Mouse (Mus musculus): ENCODE results near the gene Hace1.
A peak's percentile ranks its signal among the peaks of the same experiment; 100 is the strongest.
"Not testable (repeated sequence)": the region's sequence is repeated elsewhere in the genome, so short reads cannot be mapped to it uniquely, and the experiment has no call there.

Hace1 gene

DNA sequence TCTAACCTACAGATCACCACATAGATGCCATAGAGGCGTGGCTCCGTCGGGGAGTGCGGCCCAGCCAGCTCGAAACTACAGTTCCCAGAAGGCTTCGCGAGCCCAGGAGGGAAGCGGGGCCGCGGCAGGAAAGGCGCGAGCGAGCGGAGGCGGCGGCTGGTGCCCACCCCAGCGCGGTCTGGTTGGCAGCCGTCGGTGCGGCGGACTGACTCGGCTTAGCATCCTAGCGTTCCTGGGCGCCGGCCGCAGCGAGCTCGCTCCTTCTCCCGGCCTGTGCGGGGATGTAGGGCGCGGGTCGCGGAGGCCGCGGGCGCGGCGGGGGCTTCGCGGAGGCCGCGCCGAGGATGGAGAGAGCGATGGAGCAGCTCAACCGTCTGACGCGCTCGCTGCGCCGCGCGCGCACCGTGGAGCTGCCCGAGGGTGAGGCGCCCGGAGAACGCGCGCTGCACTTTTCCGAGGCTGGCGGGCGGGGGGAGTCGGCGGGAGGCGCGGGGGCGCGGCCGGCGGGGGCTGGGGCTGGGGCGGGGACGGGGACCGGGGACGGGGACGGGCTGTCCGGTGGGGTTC, at the start of gene Hace1:
Gene Hace1, plus strand, starts transcription at position 99 of the 567 bp plus-strand sequence.
- DNase-seq (ENCODE audit: low read depth, low spot score): peak; percentile 73

GRCm38 (mm10) chr10:45537334-45537733, 40.3 kb upstream of the Hace1 start:
- not testable (repeated sequence) for DNase-seq (ENCODE audit: low read depth, low spot score)

DNA sequence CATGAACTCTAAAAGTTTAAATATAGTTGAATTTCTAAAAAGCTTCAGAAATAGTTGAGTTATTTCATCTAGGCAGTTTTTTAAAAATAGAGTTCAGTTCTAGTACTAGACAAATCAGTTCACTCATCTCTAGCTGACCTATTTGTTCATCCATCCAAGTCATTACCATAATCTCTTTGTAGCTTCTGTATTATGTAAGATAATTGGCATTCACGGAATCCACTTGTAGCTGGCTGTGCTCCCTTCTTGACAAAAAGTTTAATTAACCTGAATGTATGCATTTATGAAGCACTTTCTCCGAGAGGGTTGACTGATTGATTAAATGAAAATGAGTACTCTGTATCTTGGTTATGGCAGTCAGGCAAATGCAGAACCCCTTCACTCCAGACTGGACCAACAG, 34.9 kb upstream of the Hace1 start:
- no peak for DNase-seq (ENCODE audit: low read depth, low spot score)

- no peak for DNase-seq (ENCODE audit: low read depth, low spot score)
These were observed 30.8 kb upstream of the Hace1 start for GRCm38 (mm10) chr10:45546799-45547198.

GRCm38 (mm10) chr10:45578298-45578821, 731 bp downstream of the Hace1 start:
- DNase-seq (ENCODE audit: low read depth, low spot score): no peak

DNA sequence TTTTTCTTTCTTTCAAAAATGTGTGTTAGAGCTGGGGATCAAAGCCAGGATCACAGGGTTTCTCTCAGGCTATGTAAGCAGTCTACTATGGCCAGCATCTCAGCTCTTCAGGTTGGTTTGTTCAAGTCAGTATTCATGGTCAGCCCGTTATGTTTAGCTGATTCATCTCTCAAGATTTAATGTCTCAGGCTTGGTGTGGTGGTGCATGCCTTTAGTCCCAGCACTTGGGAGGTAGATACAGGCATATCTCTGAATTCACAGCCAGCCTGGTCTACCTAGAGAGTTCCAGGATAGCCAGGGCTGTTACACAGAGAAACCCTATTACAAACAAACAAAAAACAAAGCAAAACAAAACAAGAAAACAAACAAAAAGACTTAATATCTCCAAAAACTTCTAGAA, 5.7 kb downstream of the Hace1 start:
- DNase-seq (ENCODE audit: low read depth, low spot score): no peak

DNA sequence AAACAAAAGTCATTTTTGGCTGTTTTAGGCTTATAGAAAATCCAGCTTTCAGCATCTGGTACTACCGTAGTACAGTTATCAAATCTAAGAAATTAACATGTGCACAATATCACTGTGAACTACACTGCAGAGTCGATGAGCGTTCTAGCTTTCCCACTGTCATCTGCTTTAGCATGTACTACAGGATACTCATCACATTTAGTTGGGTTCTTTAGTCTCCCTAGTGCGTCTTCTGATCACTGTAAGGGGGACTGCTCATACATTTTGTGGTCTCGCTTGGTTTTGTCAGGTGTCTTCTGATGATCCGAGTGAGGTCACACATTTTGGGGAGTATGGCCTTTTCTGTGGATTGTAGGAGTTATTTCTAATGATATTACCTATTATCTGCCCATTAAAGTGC, 6.2 kb downstream of the Hace1 start:
- no peak for DNase-seq (ENCODE audit: low read depth, low spot score)

GRCm38 (mm10) chr10:45584311-45585102, 6.9 kb downstream of the Hace1 start:
- DNase-seq (ENCODE audit: low read depth, low spot score): no peak

- no peak for DNase-seq (ENCODE audit: low read depth, low spot score)
These were observed 28.2 kb downstream of the Hace1 start for GRCm38 (mm10) chr10:45605853-45606252.

- DNase-seq (ENCODE audit: low read depth, low spot score): no peak
These were observed 33.1 kb downstream of the Hace1 start for GRCm38 (mm10) chr10:45610727-45611126.

DNA sequence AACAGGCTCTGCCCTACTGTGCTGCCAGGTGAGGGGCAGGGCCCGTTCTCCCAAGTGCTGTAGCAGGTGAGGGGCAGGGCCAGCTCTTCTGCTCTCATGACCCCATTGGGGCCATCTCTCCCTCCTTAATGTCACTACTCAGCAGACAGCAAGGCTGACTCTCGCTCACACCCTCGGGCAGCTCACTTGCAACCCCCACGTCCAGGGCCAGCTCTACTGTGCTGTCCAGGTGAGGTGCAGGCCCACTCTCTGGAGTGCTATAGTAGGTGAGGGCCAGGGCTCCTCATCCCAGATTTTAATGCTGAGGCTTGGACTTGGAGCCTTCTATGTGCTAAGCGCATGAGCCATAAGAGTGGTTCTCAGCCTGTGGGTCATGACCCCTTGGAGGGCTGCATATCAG, 38.4 kb downstream of the Hace1 start:
- DNase-seq (ENCODE audit: low read depth, low spot score): no peak

DNA sequence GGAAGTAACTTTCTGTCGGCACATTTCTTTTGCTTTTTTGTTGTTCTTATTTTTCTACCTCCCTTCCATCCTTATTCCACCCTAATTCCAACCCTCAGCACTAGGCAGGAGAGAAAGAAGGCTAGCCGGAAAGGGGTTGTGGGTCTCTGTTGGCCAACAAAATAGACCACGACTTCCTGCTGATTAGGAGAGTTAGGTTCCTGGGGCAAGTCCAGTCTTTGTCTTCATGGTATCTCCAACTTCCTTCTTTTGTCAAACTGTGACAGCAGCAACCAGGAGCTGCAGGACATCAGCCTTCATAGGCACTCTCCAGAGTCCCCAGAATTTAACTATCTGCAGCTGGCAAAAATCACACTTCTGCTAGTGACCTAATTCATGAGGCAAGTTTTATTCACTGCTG, 41.4 kb downstream of the Hace1 start:
- no peak for DNase-seq (ENCODE audit: low read depth, low spot score)

- DNase-seq (ENCODE audit: low read depth, low spot score): no peak
These were observed 54.4 kb downstream of the Hace1 start for GRCm38 (mm10) chr10:45631995-45632394.

DNA sequence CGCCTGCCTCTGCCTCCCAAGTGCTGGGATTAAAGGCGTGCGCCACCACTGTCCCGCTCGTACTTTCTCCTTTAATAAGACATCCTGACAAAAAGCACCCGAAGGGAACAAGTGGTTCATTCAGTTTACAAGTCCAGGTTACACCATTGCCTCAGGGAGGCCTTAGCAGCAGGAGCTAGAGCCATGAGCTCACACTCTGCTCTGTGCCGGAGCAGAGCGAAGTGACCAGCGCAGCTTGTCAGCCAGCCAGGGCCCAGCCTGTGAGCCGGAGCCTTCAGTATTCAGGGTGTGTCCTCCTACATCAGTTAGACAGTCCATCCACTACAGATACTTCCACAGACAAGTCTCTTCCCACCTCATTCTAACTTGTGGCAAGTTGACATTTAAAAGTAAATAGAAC, 55.0 kb downstream of the Hace1 start:
- DNase-seq (ENCODE audit: low read depth, low spot score): no peak

DNA sequence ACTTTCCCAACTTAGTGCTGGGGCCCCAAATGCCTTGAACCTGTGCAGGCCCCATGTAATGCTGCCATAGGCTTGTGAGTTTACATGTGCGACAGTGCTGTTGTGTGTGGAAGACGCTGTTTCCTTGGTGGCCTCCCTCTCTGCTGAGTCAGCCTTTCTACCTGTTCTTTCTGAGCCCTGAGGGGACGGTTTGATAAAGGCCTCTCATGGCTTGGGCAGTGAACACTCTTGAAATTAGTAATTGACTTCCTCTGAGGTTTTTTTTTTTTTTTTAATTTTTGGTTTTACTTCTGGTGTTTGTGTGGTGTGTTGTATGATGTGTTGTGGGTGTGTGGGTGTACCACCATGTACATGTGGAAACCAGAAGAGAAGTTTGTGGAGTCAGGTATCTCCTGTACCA, 57.6 kb downstream of the Hace1 start:
- DNase-seq (ENCODE audit: low read depth, low spot score): no peak

DNA sequence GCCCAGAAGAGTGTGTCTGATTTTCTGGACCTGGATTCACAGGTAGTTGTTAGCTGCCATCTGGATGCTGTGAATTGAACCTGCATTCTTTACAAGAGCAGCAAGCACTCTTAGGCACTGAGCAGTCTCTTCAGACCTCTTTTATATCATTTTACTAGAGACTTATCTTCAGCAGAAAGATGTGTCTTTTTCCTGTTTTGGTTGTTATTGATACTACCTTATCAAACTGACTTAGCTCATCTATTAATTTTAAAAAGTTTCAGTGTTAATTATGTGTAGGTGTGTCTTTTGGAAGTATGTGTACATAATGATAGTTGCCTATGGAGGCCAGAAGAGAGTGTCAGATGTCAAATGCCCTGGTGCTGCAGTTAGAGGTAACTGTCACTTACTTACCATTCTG, 62.1 kb downstream of the Hace1 start:
- DNase-seq (ENCODE audit: low read depth, low spot score): no peak

DNA sequence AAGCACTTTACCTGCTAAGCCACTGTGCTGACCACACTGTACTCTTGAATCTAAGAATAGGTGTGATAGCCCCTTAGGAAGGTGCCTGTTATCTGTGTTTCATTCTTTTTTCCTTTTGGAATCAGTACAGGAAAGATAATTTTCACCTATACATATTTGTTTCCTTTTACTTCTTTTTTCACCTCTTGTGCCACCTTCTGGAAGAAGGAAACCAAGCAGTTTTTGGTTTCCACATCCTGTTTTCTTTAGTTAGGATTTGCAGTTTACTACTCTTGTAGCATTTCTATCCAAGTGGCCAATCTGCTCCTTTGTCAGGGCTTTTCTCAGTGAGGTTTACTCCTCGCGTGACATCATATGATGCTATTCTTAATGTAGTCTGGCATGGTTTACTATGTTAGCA, 76.4 kb downstream of the Hace1 start:
- DNase-seq (ENCODE audit: low read depth, low spot score): no peak

GRCm38 (mm10) chr10:45662015-45662414, 84.4 kb downstream of the Hace1 start:
- DNase-seq (ENCODE audit: low read depth, low spot score): no peak

DNA sequence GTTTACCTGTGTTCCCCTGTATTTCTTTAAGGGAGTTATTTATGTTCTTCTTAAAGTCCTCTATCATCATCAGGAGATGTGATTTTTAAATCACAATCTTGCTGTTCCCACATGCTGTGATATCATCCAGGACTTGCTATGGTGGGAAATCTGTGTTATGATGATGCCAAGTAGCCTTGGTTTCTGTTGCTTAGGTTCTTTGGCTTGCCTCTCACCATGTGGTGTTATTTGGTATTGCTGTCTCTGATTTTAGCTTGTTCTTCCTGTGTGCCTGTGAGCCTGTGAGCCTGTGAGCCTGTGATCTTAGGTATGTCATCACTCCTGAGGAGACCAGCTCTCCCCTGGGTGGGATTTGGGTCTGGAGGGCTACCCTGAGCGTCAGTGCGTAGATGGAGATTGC, 90.6 kb downstream of the Hace1 start:
- DNase-seq (ENCODE audit: low read depth, low spot score): no peak

GRCm38 (mm10) chr10:45676796-45677195, 99.2 kb downstream of the Hace1 start:
- DNase-seq (ENCODE audit: low read depth, low spot score): no peak

DNA sequence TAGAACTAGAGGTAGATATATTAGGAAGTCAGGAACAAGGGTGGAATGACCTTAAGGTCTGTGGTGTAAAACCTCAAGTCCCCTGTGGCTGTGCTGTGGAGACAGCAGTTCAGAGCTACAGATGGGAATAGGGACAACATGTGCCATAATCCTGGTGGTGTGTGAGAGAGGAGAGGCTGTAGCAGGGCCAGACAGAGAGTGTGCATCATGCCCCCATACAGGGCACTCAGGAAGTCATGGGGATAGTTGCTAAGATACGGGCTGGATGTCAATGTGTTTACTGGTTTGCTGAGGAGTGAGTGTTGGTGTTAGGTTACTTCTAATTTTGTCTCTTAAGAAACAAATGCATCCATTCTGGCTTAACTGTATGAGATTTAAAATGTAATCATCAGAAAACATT, 108.6 kb downstream of the Hace1 start:
- DNase-seq (ENCODE audit: low read depth, low spot score): no peak

DNA sequence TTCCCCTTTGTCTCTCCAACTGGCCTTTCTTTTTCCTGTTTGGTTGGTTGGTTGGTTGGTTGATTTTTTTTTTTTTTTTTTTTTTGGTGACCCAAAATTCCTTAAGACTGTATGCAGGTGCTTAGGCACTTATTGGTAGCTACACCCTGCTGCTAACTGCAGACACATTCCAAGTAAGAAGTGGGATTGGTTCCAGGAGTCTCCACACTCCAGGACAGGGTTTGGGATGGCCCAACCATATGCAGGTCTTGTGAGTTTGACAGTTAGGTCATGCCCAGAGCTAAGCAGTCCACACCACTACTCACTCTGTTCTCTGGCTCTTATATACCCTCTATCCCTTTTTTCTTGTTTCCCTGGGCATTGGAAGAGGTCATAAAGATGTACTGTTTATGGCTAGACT, 117.3 kb downstream of the Hace1 start:
- no peak for DNase-seq (ENCODE audit: low read depth, low spot score)

GRCm38 (mm10) chr10:45695522-45695921, 117.9 kb downstream of the Hace1 start:
- no peak for DNase-seq (ENCODE audit: low read depth, low spot score)

Data from retina, postnatal 7 days (tissue).